In the genomic region with DNA sequence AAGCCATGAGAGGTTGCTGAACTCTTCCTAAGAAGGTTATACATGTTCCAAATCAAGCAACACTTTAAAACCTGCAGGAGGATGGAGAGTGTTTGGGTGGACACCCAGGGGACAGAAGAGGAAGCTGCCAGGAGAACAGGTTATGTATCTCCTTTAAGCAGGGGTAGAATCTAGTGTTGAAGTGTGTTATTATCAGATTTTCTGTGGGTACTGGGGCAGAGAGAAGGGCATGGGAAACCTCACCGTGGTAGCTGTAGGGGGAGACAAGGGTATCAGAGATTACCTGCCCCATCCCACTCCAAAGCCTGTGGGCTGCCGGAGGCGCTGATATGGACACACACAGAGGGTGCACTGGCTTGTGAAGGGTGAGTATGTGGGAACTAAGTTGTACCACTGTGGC, we compare ENCODE assay signal across 29 mouse cellular contexts. TPM values are rescaled to one million over a fixed set of nuclear protein-coding genes. Genes with fewer than 3 reads are reported as not detected.
DNase-seq lines count a peak whose midpoint lies in the region; ATAC-seq lines count a peak whose summit lies in the region.
"Had no signal": no experiment of that assay in that cellular context is flagged by ENCODE, and none has a peak within 500 bp of the region (broad histone marks: within the 10 kb centered on the region; RNA-seq: fewer than 3 reads in every experiment).

No protein-coding gene starts in this region.

- H3K36me3 ChIP-seq in embryonic facial prominence, embryonic 11.5 days (replicated peaks; ENCODE audit: control insufficient read depth, insufficient read depth, low read depth, low read length): no peaks in the 10 kb centered on the region
- peaks cover 4% of the 10 kb centered on the region; the same call in 1 of the 2 replicates for H3K36me3 ChIP-seq in embryonic facial prominence, embryonic 10.5 days (replicated peaks)
- no peaks in the 10 kb centered on the region for H3K36me3 ChIP-seq in hindbrain, embryonic 12.5 days
- no peaks in the 10 kb centered on the region for H3K36me3 ChIP-seq in hindbrain, embryonic 16.5 days (ENCODE audit: control insufficient read depth, insufficient read depth, low read length)
- no peaks in the 10 kb centered on the region for H3K36me3 ChIP-seq in midbrain, embryonic 11.5 days (ENCODE audit: control insufficient read depth, insufficient read depth, low read length)
- H3K36me3 ChIP-seq in midbrain, embryonic 15.5 days (replicated peaks): no peaks in the 10 kb centered on the region
- H3K36me3 ChIP-seq in embryonic facial prominence, embryonic 15.5 days: no peaks in the 10 kb centered on the region
- H3K36me3 ChIP-seq: forebrain, embryonic 12.5 days; lung, embryonic 15.5 days; neural tube, embryonic 13.5 days had no signal

- peaks cover 4% of the 10 kb centered on the region; the same call in 1 of the 2 replicates for H3K4me1 ChIP-seq in embryonic facial prominence, embryonic 11.5 days (ENCODE audit: control insufficient read depth, insufficient read depth, low read length)
- H3K4me1 ChIP-seq in embryonic facial prominence, embryonic 10.5 days: peaks cover 57% of the 10 kb centered on the region
- peaks cover 39% of the 10 kb centered on the region for H3K4me1 ChIP-seq in hindbrain, embryonic 12.5 days
- H3K4me1 ChIP-seq in hindbrain, embryonic 16.5 days (ENCODE audit: control insufficient read depth, insufficient read depth, low read depth, low read length): peaks cover 22% of the 10 kb centered on the region
- peaks cover 24% of the 10 kb centered on the region for H3K4me1 ChIP-seq in midbrain, embryonic 11.5 days (ENCODE audit: control insufficient read depth, insufficient read depth, low read length)
- H3K4me1 ChIP-seq in midbrain, embryonic 15.5 days: peaks cover 37% of the 10 kb centered on the region
- H3K4me1 ChIP-seq in embryonic facial prominence, embryonic 15.5 days: peaks cover 39% of the 10 kb centered on the region

- no peaks in the 10 kb centered on the region for H3K9me3 ChIP-seq in embryonic facial prominence, embryonic 11.5 days (replicated peaks; ENCODE audit: control insufficient read depth, low read length)
- no peaks in the 10 kb centered on the region for H3K9me3 ChIP-seq in embryonic facial prominence, embryonic 10.5 days
- no peaks in the 10 kb centered on the region for H3K9me3 ChIP-seq in hindbrain, embryonic 12.5 days (replicated peaks)
- no peaks in the 10 kb centered on the region for H3K9me3 ChIP-seq in hindbrain, embryonic 16.5 days (ENCODE audit: control insufficient read depth, low read length)
- H3K9me3 ChIP-seq in midbrain, embryonic 11.5 days (ENCODE audit: control insufficient read depth, low read length): no peaks in the 10 kb centered on the region
- no peaks in the 10 kb centered on the region for H3K9me3 ChIP-seq in midbrain, embryonic 15.5 days
- H3K9me3 ChIP-seq in embryonic facial prominence, embryonic 15.5 days (replicated peaks): no peaks in the 10 kb centered on the region
- H3K9me3 ChIP-seq: forebrain, embryonic 12.5 days; heart, embryonic 10.5 days; limb, embryonic 13.5 days; lung, embryonic 15.5 days; neural tube, embryonic 13.5 days had no signal

- 46% methylated on average over 3 of the region's 3 CpGs for WGBS in embryonic facial prominence, embryonic 11.5 days
- 54% methylated on average over 3 of the region's 3 CpGs for WGBS in embryonic facial prominence, embryonic 10.5 days
- WGBS in hindbrain, embryonic 12.5 days: 55% methylated on average over 3 of the region's 3 CpGs
- WGBS in hindbrain, embryonic 16.5 days: 52% methylated on average over 3 of the region's 3 CpGs
- 44% methylated on average over 3 of the region's 3 CpGs for WGBS in midbrain, embryonic 11.5 days
- 45% methylated on average over 3 of the region's 3 CpGs for WGBS in midbrain, embryonic 15.5 days
- WGBS in embryonic facial prominence, embryonic 15.5 days: 53% methylated on average over 3 of the region's 3 CpGs

- 0 out of 2 replicates have a peak, but pooled peaks have one; percentile 2 for ATAC-seq in embryonic facial prominence, embryonic 11.5 days (replicated peaks; ENCODE audit: insufficient number of reproducible peaks, low FRiP score, low TSS enrichment, low read depth)
- ATAC-seq in hindbrain, embryonic 12.5 days (ENCODE audit: low FRiP score): no peak
- no peak for ATAC-seq in hindbrain, embryonic 16.5 days
- ATAC-seq in midbrain, embryonic 11.5 days (ENCODE audit: low FRiP score): no peak
- ATAC-seq in midbrain, embryonic 15.5 days (replicated peaks): no peak
- no peak for ATAC-seq in embryonic facial prominence, embryonic 15.5 days (ENCODE audit: insufficient number of reproducible peaks, low FRiP score, low TSS enrichment, low read depth)
- ATAC-seq: Patski had no signal

- H3K4me2 ChIP-seq in embryonic facial prominence, embryonic 11.5 days (ENCODE audit: low read depth, low read length): no peak overlapping the region
- H3K4me2 ChIP-seq in hindbrain, embryonic 12.5 days (replicated peaks): no peak overlapping the region
- H3K4me2 ChIP-seq in hindbrain, embryonic 16.5 days (ENCODE audit: low read length): no peak overlapping the region
- no peak overlapping the region for H3K4me2 ChIP-seq in midbrain, embryonic 11.5 days
- H3K4me2 ChIP-seq in midbrain, embryonic 15.5 days: no peak overlapping the region
- H3K4me2 ChIP-seq in embryonic facial prominence, embryonic 15.5 days (replicated peaks): peak overlapping the region; percentile 85; the same call in 1 of the 2 replicates
- H3K4me2 ChIP-seq: forebrain, embryonic 12.5 days; liver, embryonic 11.5 days; lung, embryonic 15.5 days had no signal

- DNase-seq in embryonic facial prominence, embryonic 11.5 days (ENCODE audit: low spot score): no peak
- no peak for DNase-seq in embryonic facial prominence, embryonic 10.5 days (ENCODE audit: low spot score)
- peak; percentile 53 for DNase-seq in midbrain, embryonic 11.5 days (ENCODE audit: low spot score, missing footprints)
- DNase-seq in embryo, embryonic 11 days: no peak
- DNase-seq: adrenal gland, postnatal 14 days; cerebellum, adult 11-12 months; cerebellum, adult 9-11 months; gastrocnemius, postnatal 14 days; heart, postnatal 36 days; kidney, adult 18-20 months; kidney, postnatal 25 days; right cerebral cortex, postnatal 4 days; thymus, adult 18-20 months; thymus, postnatal 25 days had no signal

- no peak overlapping the region for H3K4me3 ChIP-seq in embryonic facial prominence, embryonic 11.5 days (ENCODE audit: low read depth, low read length)
- H3K4me3 ChIP-seq in embryonic facial prominence, embryonic 10.5 days: no peak overlapping the region
- H3K4me3 ChIP-seq in hindbrain, embryonic 12.5 days: no peak overlapping the region
- no peak overlapping the region for H3K4me3 ChIP-seq in hindbrain, embryonic 16.5 days (ENCODE audit: low read length)
- no peak overlapping the region for H3K4me3 ChIP-seq in midbrain, embryonic 11.5 days (ENCODE audit: low read depth, low read length)
- no peak overlapping the region for H3K4me3 ChIP-seq in midbrain, embryonic 15.5 days
- H3K4me3 ChIP-seq in embryonic facial prominence, embryonic 15.5 days (replicated peaks): no peak overlapping the region
- H3K4me3 ChIP-seq: erythroblast, embryonic 14.5 days; forebrain, embryonic 12.5 days; heart, embryonic 10.5 days; layer of hippocampus, adult 2 months; left cerebral cortex, adult 2 months; limb, embryonic 13.5 days; lung, embryonic 15.5 days; neural tube, embryonic 13.5 days had no signal

- H3K27me3 ChIP-seq in embryonic facial prominence, embryonic 11.5 days (ENCODE audit: control insufficient read depth, insufficient read depth, low read length): peaks cover 4% of the 10 kb centered on the region; the same call in 1 of the 2 replicates
- peaks cover 61% of the 10 kb centered on the region for H3K27me3 ChIP-seq in embryonic facial prominence, embryonic 10.5 days (replicated peaks; ENCODE audit: low read depth, poor library complexity, severe bottlenecking)
- peaks cover 21% of the 10 kb centered on the region for H3K27me3 ChIP-seq in hindbrain, embryonic 12.5 days
- no peaks in the 10 kb centered on the region for H3K27me3 ChIP-seq in hindbrain, embryonic 16.5 days (replicated peaks; ENCODE audit: control insufficient read depth, insufficient read depth, low read length)
- H3K27me3 ChIP-seq in midbrain, embryonic 11.5 days (ENCODE audit: control insufficient read depth, insufficient read depth, low read length): peaks cover 5% of the 10 kb centered on the region
- H3K27me3 ChIP-seq in midbrain, embryonic 15.5 days (replicated peaks): no peaks in the 10 kb centered on the region; the same call in 1 of the 2 replicates
- peaks cover 7% of the 10 kb centered on the region; the same call in 1 of the 2 replicates for H3K27me3 ChIP-seq in embryonic facial prominence, embryonic 15.5 days
- H3K27me3 ChIP-seq: Patski had no signal

- no peak overlapping the region for H3K9ac ChIP-seq in embryonic facial prominence, embryonic 11.5 days (replicated peaks; ENCODE audit: low read length)
- no peak overlapping the region for H3K9ac ChIP-seq in hindbrain, embryonic 12.5 days
- H3K9ac ChIP-seq in hindbrain, embryonic 16.5 days (ENCODE audit: low read depth, low read length): no peak overlapping the region
- H3K9ac ChIP-seq in midbrain, embryonic 11.5 days (ENCODE audit: low read length): no peak overlapping the region
- H3K9ac ChIP-seq in midbrain, embryonic 15.5 days: no peak overlapping the region
- H3K9ac ChIP-seq in embryonic facial prominence, embryonic 15.5 days: no peak overlapping the region
- H3K9ac ChIP-seq: forebrain, embryonic 12.5 days; limb, embryonic 13.5 days; lung, embryonic 15.5 days; neural tube, embryonic 13.5 days had no signal

- no peak overlapping the region for H3K27ac ChIP-seq in embryonic facial prominence, embryonic 11.5 days (replicated peaks; ENCODE audit: low read depth, low read length)
- H3K27ac ChIP-seq in embryonic facial prominence, embryonic 10.5 days (replicated peaks): no peak overlapping the region
- peak overlapping the region; percentile 23; the same call in 1 of the 2 replicates for H3K27ac ChIP-seq in hindbrain, embryonic 12.5 days
- H3K27ac ChIP-seq in hindbrain, embryonic 16.5 days (ENCODE audit: low read depth, low read length): no peak overlapping the region
- H3K27ac ChIP-seq in midbrain, embryonic 11.5 days (ENCODE audit: low read depth, low read length): no peak overlapping the region
- no peak overlapping the region for H3K27ac ChIP-seq in midbrain, embryonic 15.5 days
- H3K27ac ChIP-seq in embryonic facial prominence, embryonic 15.5 days (replicated peaks): no peak overlapping the region
- H3K27ac ChIP-seq: forebrain, embryonic 12.5 days; heart, embryonic 10.5 days; layer of hippocampus, adult 2 months; left cerebral cortex, adult 2 months; limb, embryonic 13.5 days; lung, embryonic 15.5 days; neural tube, embryonic 13.5 days; stomach, postnatal 0 days had no signal

RNA-seq across cellular contexts. Expression of gene Ebf4, which starts 2.0 kb away (rescaled TPM):
- polyA plus RNA-seq in embryonic facial prominence, embryonic 11.5 days (2014; fragmentation: Nextera tagmentation; extraction: Ambion mirVana): 1.3 and 1.4 TPM in 2 replicates
- polyA plus RNA-seq in embryonic facial prominence, embryonic 10.5 days (2016; fragmentation: Nextera tagmentation; extraction: Ambion mirVana): 0.80 and 0.82 TPM in 2 replicates
- polyA plus RNA-seq in hindbrain, embryonic 12.5 days (2016; fragmentation: Nextera tagmentation; extraction: Ambion mirVana): 3.4 TPM in 2 replicates
- polyA plus RNA-seq in hindbrain, embryonic 16.5 days (2015; fragmentation: Nextera tagmentation; extraction: Ambion mirVana): 3.6 and 4.1 TPM in 2 replicates
- polyA plus RNA-seq in midbrain, embryonic 11.5 days (2014; fragmentation: Nextera tagmentation; extraction: Ambion mirVana): 1.3 and 1.8 TPM in 2 replicates
- polyA plus RNA-seq in midbrain, embryonic 15.5 days (2015; fragmentation: Nextera tagmentation; extraction: Ambion mirVana): 5.8 and 6.3 TPM in 2 replicates
- 6.2 and 6.9 TPM in 2 replicates for polyA plus RNA-seq in embryonic facial prominence, embryonic 15.5 days (2015; fragmentation: Nextera tagmentation; extraction: Ambion mirVana)
- polyA plus RNA-seq: erythroblast, embryonic 14.5 days had no signal

RNA-seq across cellular contexts. Expression of gene Idh3b, which starts 8.7 kb away (rescaled TPM):
- polyA plus RNA-seq in embryonic facial prominence, embryonic 11.5 days (2014; fragmentation: Nextera tagmentation; extraction: Ambion mirVana): 145 and 160 TPM in 2 replicates
- 126 TPM in 2 replicates for polyA plus RNA-seq in embryonic facial prominence, embryonic 10.5 days (2016; fragmentation: Nextera tagmentation; extraction: Ambion mirVana)
- polyA plus RNA-seq in hindbrain, embryonic 12.5 days (2016; fragmentation: Nextera tagmentation; extraction: Ambion mirVana): 118 and 119 TPM in 2 replicates
- polyA plus RNA-seq in hindbrain, embryonic 16.5 days (2015; fragmentation: Nextera tagmentation; extraction: Ambion mirVana): 201 and 222 TPM in 2 replicates
- polyA plus RNA-seq in midbrain, embryonic 11.5 days (2014; fragmentation: Nextera tagmentation; extraction: Ambion mirVana): 145 and 150 TPM in 2 replicates
- 184 and 188 TPM in 2 replicates for polyA plus RNA-seq in midbrain, embryonic 15.5 days (2015; fragmentation: Nextera tagmentation; extraction: Ambion mirVana)
- 160 and 168 TPM in 2 replicates for polyA plus RNA-seq in embryonic facial prominence, embryonic 15.5 days (2015; fragmentation: Nextera tagmentation; extraction: Ambion mirVana)

RNA-seq across cellular contexts. Expression of gene Nop56, which starts 18.8 kb away (rescaled TPM):
- polyA plus RNA-seq in embryonic facial prominence, embryonic 11.5 days (2014; fragmentation: Nextera tagmentation; extraction: Ambion mirVana): 356 and 411 TPM in 2 replicates
- 471 and 485 TPM in 2 replicates for polyA plus RNA-seq in embryonic facial prominence, embryonic 10.5 days (2016; fragmentation: Nextera tagmentation; extraction: Ambion mirVana)
- polyA plus RNA-seq in hindbrain, embryonic 12.5 days (2016; fragmentation: Nextera tagmentation; extraction: Ambion mirVana): 262 and 300 TPM in 2 replicates
- polyA plus RNA-seq in hindbrain, embryonic 16.5 days (2015; fragmentation: Nextera tagmentation; extraction: Ambion mirVana): 241 and 259 TPM in 2 replicates
- 335 and 341 TPM in 2 replicates for polyA plus RNA-seq in midbrain, embryonic 11.5 days (2014; fragmentation: Nextera tagmentation; extraction: Ambion mirVana)
- polyA plus RNA-seq in midbrain, embryonic 15.5 days (2015; fragmentation: Nextera tagmentation; extraction: Ambion mirVana): 237 and 244 TPM in 2 replicates
- 246 and 259 TPM in 2 replicates for polyA plus RNA-seq in embryonic facial prominence, embryonic 15.5 days (2015; fragmentation: Nextera tagmentation; extraction: Ambion mirVana)
